Mouse (Mus musculus) forelimb bud, embryonic 11.5 days (tissue): ENCODE results near the gene 2510009E07Rik.
"Not testable (repeated sequence)": the region's sequence is repeated elsewhere in the genome, so short reads cannot be mapped to it uniquely, and the experiment has no call there.

Experiments used
- DNase-seq: peaks from one replicate; pipeline ENCODE4 v3.0.0-alpha.2; 2012; ENCODE audit warnings: low read depth, low spot score

The 2510009E07Rik gene

DNA sequence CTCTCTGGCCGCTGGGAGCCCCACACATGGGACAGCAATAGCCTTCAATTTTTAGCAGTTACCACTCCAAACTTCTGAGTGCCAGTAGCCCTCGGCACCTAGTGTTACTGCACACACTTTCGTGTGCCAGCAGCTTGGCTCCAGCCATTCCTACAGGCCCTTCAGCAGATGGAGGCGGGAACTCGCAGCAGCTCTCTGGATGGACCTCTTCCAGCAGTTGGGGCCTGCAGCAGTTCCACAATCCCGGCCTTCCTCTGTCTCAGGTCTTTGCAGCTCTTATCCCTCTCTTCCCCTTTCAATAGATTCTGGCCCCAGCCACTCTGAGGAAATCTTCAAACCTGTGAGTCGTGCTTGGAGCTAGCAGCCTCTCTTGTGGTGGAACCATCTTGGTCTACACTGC, 17.7 kb downstream of the 2510009E07Rik start:
- DNase-seq = no peak

DNA sequence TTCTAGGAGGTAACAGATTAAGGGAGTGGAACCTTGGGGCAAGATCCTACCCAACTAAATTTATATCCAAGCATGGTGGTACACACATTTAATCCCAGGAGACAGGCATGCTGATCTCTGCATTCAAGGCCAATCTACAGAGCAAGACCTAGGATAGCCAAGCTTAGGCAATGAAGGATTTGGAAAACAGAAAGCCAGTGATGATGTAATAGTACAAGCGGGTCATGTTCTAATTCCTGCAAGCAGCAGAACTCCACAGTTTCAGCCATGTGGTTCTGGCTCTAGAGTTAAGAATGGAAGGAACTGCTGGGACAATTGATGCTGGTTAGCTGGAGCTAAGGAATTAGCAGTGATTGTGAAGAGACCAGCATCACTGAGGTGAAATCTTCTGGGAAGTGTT, 20.8 kb downstream of the 2510009E07Rik start:
- DNase-seq = not testable (repeated sequence)

DNA sequence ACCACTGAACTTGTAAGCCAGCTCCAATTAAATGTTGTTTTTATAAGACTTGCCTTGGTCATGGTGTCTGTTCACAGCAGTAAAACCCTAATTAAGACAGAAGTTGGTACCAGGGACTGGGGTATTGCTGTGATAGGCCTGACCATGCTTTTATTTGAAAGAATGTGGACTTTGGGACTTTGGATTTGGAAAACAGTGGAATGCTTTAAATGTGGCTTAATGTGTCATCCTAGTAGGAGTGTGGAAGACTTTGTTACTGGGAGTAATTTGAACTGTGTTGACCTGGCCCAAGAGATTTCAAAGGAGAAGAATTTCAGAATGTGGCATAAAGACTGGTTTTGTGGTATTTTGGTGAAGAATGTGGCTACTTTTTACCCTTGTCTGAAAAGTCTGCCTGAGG, 21.4 kb downstream of the 2510009E07Rik start:
- DNase-seq = not testable (repeated sequence)

DNA sequence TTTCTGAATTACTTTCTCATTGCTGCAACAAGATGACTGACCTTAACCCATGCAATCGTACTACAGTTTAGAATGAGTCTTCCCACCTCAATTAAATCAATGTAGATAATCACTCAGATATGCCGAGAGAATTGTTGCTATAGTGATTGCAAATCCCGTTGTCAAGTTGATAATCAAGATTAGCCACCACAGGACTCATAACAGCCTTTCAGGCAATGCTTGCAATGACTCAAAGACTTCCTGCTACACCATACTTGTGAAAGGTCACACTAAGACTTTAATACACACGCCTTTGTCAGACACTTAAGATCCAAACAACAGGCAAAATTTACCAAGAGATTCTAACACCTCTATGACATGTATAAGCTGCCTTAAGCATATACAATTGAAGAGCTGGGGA, 22.6 kb downstream of the 2510009E07Rik start:
- DNase-seq = no peak

DNA sequence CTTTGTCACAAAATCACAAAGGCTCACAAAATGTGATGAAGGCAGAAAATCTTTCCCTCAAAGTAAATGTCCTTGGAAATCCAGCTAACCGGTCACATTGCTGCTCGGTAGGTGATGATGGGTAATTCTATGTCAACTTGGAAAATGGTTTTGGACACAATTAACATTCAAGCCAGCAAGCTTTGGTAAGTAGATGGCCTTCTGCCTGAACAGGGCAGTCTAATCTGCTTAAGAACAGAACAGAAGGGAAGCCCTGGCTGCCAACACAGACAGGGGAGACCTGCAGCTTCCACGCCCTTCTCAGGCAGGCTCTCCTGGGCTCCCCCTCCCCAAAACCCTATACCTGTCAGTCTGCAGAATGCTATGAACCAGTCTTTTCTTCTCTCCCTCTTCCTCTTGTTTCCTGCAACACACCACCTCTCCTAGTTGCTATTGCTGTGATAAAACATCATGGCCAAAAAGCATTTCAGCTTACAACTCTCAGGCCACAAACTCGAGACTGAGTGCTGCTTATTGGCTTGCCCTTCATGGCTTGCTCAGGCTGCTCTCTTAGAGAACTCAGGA, 29.0 kb downstream of the 2510009E07Rik start:
- no peak for DNase-seq

DNA sequence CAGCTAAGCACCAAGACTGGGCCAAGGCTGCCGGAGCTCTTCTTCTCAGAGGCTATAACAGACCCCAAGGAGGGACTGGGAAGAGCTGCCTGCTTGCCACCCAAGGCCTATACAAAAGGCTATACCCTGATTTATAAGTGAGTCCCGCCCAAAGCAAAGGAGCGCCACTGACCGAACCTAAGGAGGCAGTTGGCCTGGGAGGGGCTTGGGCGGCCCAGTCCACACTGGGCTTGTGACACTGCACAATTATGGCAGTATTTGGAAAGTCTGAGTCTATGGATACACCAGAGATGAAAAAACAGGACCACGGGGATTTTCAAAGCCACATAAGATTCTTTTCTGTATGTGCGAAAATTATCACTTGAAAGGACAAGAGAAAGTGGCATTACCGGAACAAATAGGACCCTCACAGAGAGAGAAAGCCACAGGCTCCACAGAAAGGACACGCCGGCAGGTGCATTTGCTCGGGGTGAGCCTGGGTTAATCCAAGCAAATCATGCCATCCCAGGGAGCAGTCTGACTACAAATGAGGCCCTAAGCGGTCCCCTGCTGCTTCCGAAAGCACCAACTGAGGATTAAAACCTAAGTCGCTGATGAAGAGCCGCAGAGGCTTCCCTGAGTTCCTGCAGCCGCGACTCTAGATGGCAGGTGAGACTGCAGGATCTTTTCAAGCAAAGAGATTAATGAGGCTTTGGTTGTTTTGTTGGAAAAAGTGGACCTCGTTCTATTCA, 29.7 kb downstream of the 2510009E07Rik start:
- no peak for DNase-seq

DNA sequence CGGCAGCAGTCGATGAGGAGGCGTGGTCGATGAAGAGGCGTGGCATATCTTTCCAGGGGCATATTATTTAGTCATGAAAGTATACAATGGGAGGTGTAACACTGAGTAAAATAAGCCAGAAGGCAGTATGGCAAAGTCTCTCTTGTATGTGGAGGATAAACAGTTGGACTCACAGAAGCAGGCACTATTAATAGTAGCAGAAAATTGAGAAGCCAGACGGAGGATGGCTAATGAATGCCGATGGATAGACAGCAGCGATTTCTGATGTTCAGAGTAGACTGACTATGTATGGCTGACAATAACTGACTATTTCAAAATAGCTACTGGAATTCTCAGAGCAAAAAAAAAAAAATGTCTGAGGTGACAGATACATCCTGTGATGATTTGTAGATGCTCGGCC, 38.5 kb downstream of the 2510009E07Rik start:
- no peak for DNase-seq

DNA sequence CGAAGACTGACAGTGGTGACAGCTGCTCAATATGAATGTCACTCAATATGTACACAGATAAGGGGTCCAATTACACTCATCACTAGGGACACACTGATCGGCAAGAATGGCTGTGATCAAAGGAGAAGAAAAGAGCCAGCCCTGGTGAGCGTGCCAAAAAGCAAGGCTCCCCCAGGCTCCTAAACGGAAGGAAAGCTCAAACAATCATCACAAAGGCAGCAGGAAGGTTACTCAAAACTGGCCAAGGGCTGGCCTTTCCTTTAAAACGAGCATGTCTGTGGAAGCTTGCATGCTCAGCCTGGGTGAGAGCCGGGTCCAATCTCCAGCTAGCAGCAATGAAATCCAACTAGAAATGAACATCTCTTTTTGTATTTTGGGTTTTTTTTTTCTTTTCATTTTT, 39.2 kb downstream of the 2510009E07Rik start:
- no peak for DNase-seq

DNA sequence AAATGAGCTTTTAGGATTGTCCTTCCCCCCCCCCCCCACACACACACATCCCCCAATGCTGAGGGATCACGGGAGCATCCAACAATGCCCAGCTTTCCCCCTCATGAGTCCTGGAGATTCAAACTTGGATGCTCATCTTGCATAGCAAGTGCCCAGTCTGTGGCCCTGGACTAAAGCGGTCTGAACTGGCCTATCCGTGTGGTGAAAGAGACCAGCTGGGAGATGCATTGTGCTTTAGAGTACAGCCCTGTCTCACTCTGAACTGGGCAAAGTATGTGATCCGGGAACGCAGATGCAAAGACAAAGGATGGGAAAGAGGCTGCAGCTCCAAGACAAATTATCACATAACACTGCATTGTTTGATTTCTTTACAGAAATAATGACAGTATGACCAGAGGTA, 40.1 kb downstream of the 2510009E07Rik start:
- DNase-seq = no peak

DNA sequence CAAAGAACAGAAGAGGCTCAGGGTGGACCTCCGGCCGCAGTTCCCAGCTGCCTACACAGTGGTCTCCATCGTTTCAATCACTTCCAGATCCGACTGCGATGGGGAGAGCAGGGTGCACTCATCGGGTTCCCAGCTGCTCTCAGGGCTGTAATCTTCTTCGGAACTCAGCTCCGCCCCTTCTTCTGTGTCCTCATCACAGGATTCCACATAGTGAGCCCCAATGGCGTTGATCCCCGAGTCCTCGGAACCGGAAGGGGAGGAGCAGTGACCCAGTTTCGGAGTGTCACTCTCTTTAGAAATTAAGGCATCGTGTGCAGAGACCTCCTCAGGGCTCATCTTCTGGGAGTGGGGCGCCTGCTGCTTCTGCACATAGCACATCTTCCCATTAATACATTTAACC, 41.3 kb downstream of the 2510009E07Rik start:
- no peak for DNase-seq

DNA sequence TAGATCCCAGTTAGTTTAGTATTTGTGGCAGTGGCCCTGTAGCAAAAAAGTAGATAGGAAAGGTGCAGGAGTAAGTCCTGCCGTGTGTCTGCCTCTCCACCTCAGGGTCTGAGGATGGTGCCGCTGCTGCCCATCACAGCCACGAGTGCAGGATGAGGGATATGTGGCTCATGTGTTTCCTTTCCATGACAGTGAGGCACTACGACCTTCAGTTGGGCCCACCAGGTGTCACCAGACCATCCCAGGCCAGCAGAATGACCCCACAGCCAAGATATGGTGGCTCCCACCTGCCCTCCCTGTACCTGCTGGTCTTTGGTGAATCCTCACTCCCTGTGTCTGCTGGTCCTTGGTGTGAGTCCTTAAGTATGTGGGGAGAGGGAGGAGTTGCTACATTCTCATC, 43.3 kb downstream of the 2510009E07Rik start:
- DNase-seq = no peak

DNA sequence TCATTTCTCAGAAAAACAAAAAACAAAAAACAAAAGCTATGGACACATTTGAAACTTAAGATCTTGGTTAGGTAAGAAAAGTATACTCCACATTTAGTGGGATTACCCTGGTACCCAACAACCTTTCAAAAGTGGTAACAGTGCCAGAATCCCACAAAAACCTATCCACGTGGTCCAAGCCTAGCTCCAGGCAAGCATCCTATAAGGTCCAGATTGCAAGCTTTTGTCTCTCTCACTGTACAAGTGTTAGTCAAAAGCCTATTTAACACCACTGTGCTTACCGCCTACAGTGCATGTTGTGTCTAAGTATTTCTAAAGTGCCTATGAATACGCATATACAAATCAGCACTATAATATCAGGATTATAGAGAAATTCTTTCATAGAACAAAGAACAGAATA, 44.2 kb downstream of the 2510009E07Rik start:
- DNase-seq = no peak

DNA sequence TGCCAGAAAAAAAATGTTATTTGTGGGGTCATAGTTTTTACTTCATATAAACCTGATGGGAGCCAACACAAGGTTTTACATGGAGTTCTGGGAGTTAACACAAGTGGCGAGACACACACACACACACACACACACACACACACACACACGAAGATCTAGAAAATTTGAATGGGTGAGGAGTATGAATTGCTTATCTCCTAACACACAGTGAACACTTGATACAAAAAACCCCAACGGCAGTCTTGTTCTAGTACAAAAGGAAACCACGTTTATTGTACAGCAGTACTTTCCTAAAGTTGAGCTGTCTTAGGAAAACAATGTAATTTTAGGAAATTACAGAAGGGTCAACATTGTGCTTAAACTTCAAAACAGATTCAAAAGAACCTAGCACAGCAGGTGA, 45.7 kb downstream of the 2510009E07Rik start:
- DNase-seq = no peak

DNA sequence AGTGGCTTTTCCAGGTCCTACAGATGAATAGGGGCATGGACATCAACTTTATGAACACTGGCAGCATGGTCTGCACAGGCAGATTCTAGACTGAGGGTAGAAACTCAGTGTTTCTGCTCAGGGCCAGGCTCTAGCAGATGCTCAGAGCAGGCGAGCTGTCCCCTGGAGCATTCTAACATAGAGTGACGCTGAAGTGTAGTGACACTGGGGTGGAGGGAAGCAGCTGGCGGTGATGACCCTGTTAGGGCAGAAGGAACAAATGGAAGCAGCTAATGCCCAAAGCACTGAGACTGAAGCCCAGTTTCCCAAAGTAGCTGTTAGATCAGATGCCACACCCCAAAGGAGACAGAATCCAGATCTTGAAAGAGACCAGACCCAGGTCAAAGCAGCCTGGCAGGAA, 48.0 kb downstream of the 2510009E07Rik start:
- DNase-seq = no peak

DNA sequence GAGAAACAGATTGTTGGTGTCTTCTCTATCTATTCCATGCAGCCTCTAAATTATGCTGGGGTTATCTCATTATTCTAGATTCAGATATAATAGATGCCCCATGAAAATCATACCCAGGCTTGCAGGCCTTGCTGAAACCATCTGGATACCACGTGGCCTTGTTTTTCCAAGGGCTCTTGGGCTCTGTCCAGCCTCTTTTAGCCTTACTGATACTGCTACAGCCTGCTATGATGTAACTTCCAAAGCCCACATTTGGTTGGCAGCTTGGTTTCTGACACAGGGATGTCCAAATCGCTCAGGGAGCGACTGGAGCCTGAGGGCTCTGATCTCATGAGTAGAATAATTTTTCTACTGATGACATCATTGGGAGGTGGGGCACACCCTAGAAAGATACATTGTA, 48.5 kb downstream of the 2510009E07Rik start:
- no peak for DNase-seq

DNA sequence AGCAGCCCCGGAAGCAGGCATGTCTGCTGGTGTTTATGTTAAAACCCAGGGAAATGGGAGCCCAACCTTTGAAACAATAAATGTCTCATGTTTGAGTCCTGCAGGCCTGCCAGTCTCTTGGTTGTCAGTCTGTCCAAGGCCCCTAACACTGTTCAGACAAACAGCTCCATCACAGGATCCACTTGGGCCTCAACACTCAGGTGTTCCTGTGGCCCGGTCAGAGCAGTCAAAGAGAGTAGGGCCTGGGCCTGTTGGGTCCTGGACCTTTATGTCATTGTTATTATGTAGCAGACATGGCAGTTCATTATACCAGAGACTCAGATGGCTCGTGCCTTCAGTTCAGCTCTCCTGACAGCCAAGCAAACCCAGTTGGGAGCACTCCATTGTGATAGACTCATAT, 49.9 kb downstream of the 2510009E07Rik start:
- DNase-seq = no peak

DNA sequence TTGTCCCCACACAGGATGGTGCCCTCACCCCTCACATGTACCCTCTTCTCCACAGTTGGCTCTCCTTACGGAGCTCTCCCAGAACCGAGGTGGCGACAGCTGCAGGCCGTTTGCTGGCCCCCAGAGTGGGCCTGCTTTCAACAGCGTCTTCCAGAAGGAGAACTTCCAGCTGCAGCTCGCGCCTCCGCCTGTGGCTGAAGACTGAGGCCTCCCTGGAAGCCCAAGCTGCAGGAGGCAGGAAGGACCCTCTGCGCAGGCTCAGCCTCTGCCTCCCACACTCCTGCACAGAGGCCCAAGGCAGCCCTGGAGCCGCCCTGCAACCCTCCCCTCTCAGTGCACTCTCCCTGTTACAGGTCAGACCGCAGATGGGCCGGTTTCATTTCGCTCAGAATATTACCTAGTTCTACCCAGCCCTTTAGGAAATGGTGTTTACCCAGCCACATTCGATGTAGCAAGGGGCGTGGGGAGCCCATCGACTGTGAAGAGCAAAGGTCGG, 50.4 kb downstream of the 2510009E07Rik start:
- DNase-seq = peak; percentile 25

DNA sequence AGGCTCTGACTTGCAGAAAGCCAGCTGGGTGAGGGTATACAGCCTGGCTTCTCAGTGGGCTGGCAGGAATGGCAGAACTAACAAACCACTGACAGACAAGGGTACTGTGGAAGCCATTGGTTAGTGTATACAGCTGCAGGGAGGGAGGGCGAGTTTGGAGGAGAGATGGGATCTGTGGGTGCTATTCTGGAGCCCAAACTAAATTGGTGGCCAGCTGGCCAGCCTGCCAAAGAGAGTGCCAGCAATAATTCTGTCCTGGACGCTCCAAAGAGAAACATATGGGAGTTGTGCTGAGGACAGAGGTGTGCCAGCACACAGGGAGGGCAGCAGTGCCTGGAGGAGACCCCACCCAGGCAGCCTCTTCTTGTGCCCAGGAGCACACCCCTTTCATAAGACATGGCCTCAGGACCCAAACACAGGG, 50.8 kb downstream of the 2510009E07Rik start:
- no peak for DNase-seq

DNA sequence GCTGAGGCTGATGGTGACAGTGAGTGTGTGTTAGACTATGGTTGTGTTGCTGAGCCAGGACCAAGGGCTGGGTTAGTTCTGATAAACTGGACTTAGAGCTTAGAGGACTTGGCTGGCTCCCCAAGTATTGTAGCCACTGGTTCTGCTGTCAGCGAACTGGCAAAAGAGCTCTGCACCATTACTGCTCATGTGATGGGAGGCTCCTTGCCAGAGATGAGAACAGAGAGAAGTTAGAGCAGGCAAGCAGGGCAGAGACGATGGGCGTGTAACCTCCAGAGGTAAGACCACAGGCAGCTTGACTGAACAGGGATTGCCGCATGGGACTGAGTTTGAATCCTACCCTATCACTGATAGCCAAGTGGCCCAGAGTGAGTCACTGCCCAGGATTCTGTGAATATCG, 51.6 kb downstream of the 2510009E07Rik start:
- DNase-seq = no peak

DNA sequence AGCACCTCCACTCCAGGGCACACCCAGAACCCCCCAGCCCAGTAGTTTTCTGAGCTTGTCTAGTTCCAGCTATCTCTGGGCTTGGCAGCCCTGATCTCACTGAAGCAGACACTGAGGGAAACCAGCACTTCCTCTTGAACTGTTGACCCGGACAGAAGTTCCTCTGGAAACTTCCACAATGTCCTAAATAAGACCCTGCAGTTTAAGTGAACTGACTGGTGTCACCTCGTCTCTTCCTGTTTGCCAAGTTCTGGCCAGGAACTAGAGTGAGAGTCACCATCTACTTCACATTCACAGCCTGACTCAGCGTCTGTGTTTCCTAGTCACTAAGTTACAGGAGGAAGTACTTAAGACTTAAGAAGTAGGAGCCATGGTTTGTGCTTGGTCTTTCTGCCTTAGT, 52.5 kb downstream of the 2510009E07Rik start:
- DNase-seq = no peak

DNA sequence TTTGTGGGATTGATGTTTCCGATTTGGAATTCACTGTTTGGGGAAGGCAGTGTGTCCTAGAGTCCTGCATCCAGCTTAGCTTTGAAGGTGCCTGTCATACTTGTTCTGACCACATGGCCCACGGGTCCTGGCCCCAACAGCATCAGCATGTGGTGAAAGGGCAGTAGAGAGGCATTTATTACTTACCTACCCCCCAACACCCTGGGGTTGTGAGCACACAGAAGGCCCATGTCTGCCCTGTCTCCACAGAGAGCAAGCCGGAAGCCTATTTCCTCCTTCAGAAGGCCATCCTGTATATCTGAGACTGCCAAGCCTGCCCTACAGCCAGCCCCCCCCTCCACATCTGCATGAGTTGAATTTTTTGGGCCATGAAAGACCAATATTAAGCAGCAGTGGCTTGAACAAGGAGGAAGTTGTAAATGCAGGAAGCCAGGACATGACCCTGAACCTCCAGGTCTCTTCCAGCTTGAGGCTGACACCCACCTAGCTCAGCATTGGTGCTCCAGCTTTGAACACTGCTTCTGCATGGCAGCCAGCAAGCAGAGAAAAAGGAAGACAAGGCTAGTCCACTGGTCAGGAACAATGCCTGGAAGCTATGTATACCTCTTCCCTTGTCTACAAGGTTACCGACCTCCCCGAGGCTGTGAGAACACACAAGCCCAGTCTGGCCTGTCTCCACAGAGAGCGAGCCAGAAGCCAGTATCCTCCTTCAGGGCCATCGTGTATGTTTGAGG, 53.5 kb downstream of the 2510009E07Rik start:
- no peak for DNase-seq

DNA sequence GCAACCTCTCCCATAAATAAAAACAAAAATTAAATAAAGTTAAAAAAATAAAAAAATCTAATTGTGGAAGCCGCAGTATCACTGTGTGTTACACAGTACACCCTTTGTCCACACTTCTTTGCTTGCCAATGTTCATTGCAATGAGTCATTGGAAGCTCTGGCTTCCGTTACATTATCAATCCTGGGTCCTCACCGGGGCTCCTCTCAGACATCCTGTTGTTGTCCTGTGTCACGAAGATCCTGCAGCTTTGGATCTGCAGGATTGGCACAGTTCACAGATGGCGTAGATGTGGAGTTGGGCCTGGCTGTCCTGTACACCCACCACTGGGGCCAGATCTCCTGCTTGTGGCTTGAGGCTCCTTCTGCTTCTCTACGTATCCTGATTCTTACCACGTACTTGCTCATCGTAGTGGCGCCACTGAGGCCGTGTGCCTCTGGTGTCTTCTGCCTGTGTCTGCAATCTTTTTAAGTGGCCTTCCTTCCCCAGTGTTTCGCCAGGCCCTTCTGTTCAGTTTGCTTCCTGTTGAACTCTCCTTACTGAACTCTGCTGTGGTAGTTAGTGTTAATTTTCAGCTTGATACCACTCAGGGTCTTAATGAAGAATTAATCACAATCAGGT, 57.2 kb downstream of the 2510009E07Rik start:
- no peak for DNase-seq
